Comparison of ENCODE assay signal across 10 mouse cellular contexts in genomic region chr17:15808468-15809374, GRCm38 (mm10). TPM values are rescaled to one million over a fixed set of nuclear protein-coding genes. Genes with fewer than 3 reads are reported as not detected.
DNase-seq lines count a peak whose midpoint lies in the region; ATAC-seq lines count a peak whose summit lies in the region.
"Had no signal": no experiment of that assay in that cellular context is flagged by ENCODE, and none has a peak within 500 bp of the region (broad histone marks: within the 10 kb centered on the region; RNA-seq: fewer than 3 reads in every experiment).

No protein-coding gene starts in this region.

- no peaks in the 10 kb centered on the region for H3K9me3 ChIP-seq in intestine, embryonic 14.5 days (ENCODE audit: control insufficient read depth, low read length)
- H3K9me3 ChIP-seq in intestine, embryonic 16.5 days (ENCODE audit: control insufficient read depth, low read length) = no peaks in the 10 kb centered on the region
- no peaks in the 10 kb centered on the region for H3K9me3 ChIP-seq in heart, embryonic 15.5 days (replicated peaks)
- H3K9me3 ChIP-seq: neural tube, embryonic 12.5 days had no signal

- no peak overlapping the region for H3K9ac ChIP-seq in intestine, embryonic 14.5 days (ENCODE audit: low read length)
- no peak overlapping the region for H3K9ac ChIP-seq in intestine, embryonic 16.5 days (ENCODE audit: low read depth, low read length)
- H3K9ac ChIP-seq in heart, embryonic 15.5 days = no peak overlapping the region
- H3K9ac ChIP-seq: neural tube, embryonic 12.5 days had no signal

- no peaks in the 10 kb centered on the region for H3K27me3 ChIP-seq in intestine, embryonic 14.5 days (replicated peaks; ENCODE audit: control insufficient read depth, insufficient read depth, low read length)
- H3K27me3 ChIP-seq in intestine, embryonic 16.5 days (replicated peaks; ENCODE audit: control insufficient read depth, insufficient read depth, low read length) = no peaks in the 10 kb centered on the region
- H3K27me3 ChIP-seq in heart, embryonic 15.5 days = no peaks in the 10 kb centered on the region
- H3K27me3 ChIP-seq: neural tube, embryonic 12.5 days had no signal

- H3K4me2 ChIP-seq in intestine, embryonic 14.5 days (ENCODE audit: low read length) = no peak overlapping the region
- no peak overlapping the region for H3K4me2 ChIP-seq in intestine, embryonic 16.5 days (ENCODE audit: low read depth, low read length)
- H3K4me2 ChIP-seq in heart, embryonic 15.5 days = no peak overlapping the region
- H3K4me2 ChIP-seq: neural tube, embryonic 12.5 days had no signal

- no peak overlapping the region; the same call in 1 of the 2 replicates for H3K27ac ChIP-seq in intestine, embryonic 14.5 days (ENCODE audit: low read depth)
- H3K27ac ChIP-seq in intestine, embryonic 16.5 days (ENCODE audit: low read length) = no peak overlapping the region
- peak overlapping the region; percentile 35; the same call in 1 of the 2 replicates for H3K27ac ChIP-seq in heart, embryonic 15.5 days
- H3K27ac ChIP-seq: neural tube, embryonic 12.5 days had no signal

- intact Hi-C loops in left cerebral cortex, postnatal 14 days (cut with DNase I) = no loop called here

- WGBS in intestine, embryonic 14.5 days = 30% methylated on average over 10 of the region's 10 CpGs
- WGBS in intestine, embryonic 16.5 days = 33% methylated on average over 10 of the region's 10 CpGs
- WGBS in heart, embryonic 15.5 days = 26% methylated on average over 10 of the region's 10 CpGs

- H3K36me3 ChIP-seq in intestine, embryonic 14.5 days (ENCODE audit: control insufficient read depth, insufficient read depth, low read length) = peaks cover 47% of the 10 kb centered on the region
- peaks cover 7% of the 10 kb centered on the region for H3K36me3 ChIP-seq in intestine, embryonic 16.5 days (ENCODE audit: control insufficient read depth, insufficient read depth, low read length)
- H3K36me3 ChIP-seq in heart, embryonic 15.5 days = peaks cover 4% of the 10 kb centered on the region; the same call in 1 of the 2 replicates

- DNase-seq in intestine, embryonic 14.5 days (ENCODE audit: low spot score) = peak; percentile 52
- peak; percentile 54 for DNase-seq in embryo, embryonic 10 days (ENCODE audit: low spot score)
- peak; percentile 61 for DNase-seq in lung, postnatal 36 days
- no peak for DNase-seq in right cerebral cortex, postnatal 14 days
- no peak for DNase-seq in adrenal gland, postnatal 14 days
- DNase-seq in left cerebral cortex, postnatal 14 days (ENCODE audit: low spot score in 2 of 2) = no peak
- DNase-seq: cerebellum, adult 2 months had no signal

- no peak overlapping the region for H3K4me3 ChIP-seq in intestine, embryonic 14.5 days (ENCODE audit: low read depth, low read length)
- H3K4me3 ChIP-seq in intestine, embryonic 16.5 days (ENCODE audit: low read length) = no peak overlapping the region
- no peak overlapping the region for H3K4me3 ChIP-seq in heart, embryonic 15.5 days
- H3K4me3 ChIP-seq: neural tube, embryonic 12.5 days had no signal

- H3K4me1 ChIP-seq in intestine, embryonic 14.5 days (replicated peaks; ENCODE audit: control insufficient read depth, insufficient read depth, low read length) = peaks cover 19% of the 10 kb centered on the region
- H3K4me1 ChIP-seq in intestine, embryonic 16.5 days (ENCODE audit: control insufficient read depth, insufficient read depth, low read length) = peaks cover 23% of the 10 kb centered on the region
- peaks cover 36% of the 10 kb centered on the region for H3K4me1 ChIP-seq in heart, embryonic 15.5 days (replicated peaks)

- no peak for ATAC-seq in intestine, embryonic 14.5 days (replicated peaks; ENCODE audit: low FRiP score, low TSS enrichment, low read depth)
- ATAC-seq in intestine, embryonic 16.5 days = no peak
- ATAC-seq in heart, embryonic 15.5 days (replicated peaks; ENCODE audit: insufficient number of reproducible peaks, insufficient read depth, low FRiP score, low read depth) = no peak

RNA-seq across cellular contexts. Expression of gene Rgmb, which starts 22.1 kb away (rescaled TPM):
- polyA plus RNA-seq in intestine, embryonic 14.5 days (2014; fragmentation: Nextera tagmentation; extraction: Ambion mirVana) = 54.0 and 56.3 TPM in 2 replicates
- polyA plus RNA-seq in intestine, embryonic 16.5 days (2015; fragmentation: Nextera tagmentation; extraction: Ambion mirVana) = 17.8 and 24.8 TPM in 2 replicates
- 8.0 and 11.3 TPM in 2 replicates for polyA plus RNA-seq in heart, embryonic 15.5 days (2015; fragmentation: Nextera tagmentation; extraction: Ambion mirVana)
- total RNA-seq in adrenal gland, postnatal 14 days (2021) = 16.3 and 19.2 TPM in 2 replicates
- 10 to 100 TPM; 62.4 to 79.1 TPM for total RNA-seq in left cerebral cortex, postnatal 14 days (2021)

Comparison
In these comparisons a context has a peak if more than half of its experiments do, and no peak if none do; other contexts are left out.
1. DNase-seq: peak in intestine, embryonic 14.5 days (single experiment), embryo, embryonic 10 days (single experiment) and lung, postnatal 36 days (single experiment); none in right cerebral cortex, postnatal 14 days (single experiment), adrenal gland, postnatal 14 days (single experiment) and left cerebral cortex, postnatal 14 days (0 of 2).